Mouse (Mus musculus): Measurements from ENCODE around the gene Alk.

- no peak for TF ChIP-seq ETS1 (IDR thresholded peaks at IDR 0.05; ENCODE audit: low read depth, low read length)
- TF ChIP-seq CHD1 (IDR thresholded peaks at IDR 0.05; ENCODE audit: low read depth, low read length), result no peak
Observed at GRCm38 (mm10) chr17:72045671-72046070, 558.8 kb downstream of the Alk start.

All from MEL (cell line).